Mouse (Mus musculus) gastrocnemius, postnatal 14 days (tissue): ENCODE results near the gene Nxph1. TPM values are rescaled to one million over a fixed set of nuclear protein-coding genes. Genes with fewer than 3 reads are reported as not detected.
A peak's percentile ranks its signal among the peaks of the same experiment; 100 is the strongest.

ENCODE experiments used
- DNase-seq: peaks from one replicate; pipeline ENCODE4 v3.0.0; 2021; ENCODE audit warnings: mixed read lengths
- intact Hi-C: fragments of 180-260 bp; cut with DNase I; formaldehyde crosslinking; loops from one replicate; pipeline ENCODE4 v1.15.1; 2025; ENCODE audit warnings: low total_unique reads
- long read RNA-seq, 2 experiments: library from polyadenylated mRNA; stranded (forward); transcript quantifications; one replicate each; pipeline ENCODE4 v2.0.0; 2021
- total RNA-seq, 2 experiments: library from RNA; stranded (reverse); gene quantifications; 2 replicates each; pipeline ENCODE4 v1.2.3; 2021

Nxph1 gene
- total RNA-seq, result not detected
- long read RNA-seq, experiment 1, result 0 reads
- long read RNA-seq, experiment 2, result 0 reads

- no peak for DNase-seq
- intact Hi-C loops, result no loop called here
These were observed at the start of gene Nxph1 for GRCm38 (mm10) chr6:8948131-8948470. Nxph1 (plus strand) TSS chr6:8948431.

GRCm38 (mm10) chr6:8900021-8900728 lies 48.1 kb upstream of the Nxph1 start:
- DNase-seq, result no peak
- intact Hi-C loops, result no loop called here

- DNase-seq, result no peak
- intact Hi-C loops, result no loop called here
These were observed 47.5 kb upstream of the Nxph1 start for GRCm38 (mm10) chr6:8900729-8901122.

GRCm38 (mm10) chr6:8907917-8908316 lies 40.3 kb upstream of the Nxph1 start:
- intact Hi-C loops, result no loop called here
- no peak for DNase-seq

GRCm38 (mm10) chr6:8913404-8913803 lies 34.8 kb upstream of the Nxph1 start:
- intact Hi-C loops, result no loop called here
- DNase-seq, result no peak

- intact Hi-C loops, result no loop called here
- DNase-seq, result no peak
These were observed 33.5 kb upstream of the Nxph1 start for GRCm38 (mm10) chr6:8914682-8915081.

- DNase-seq, result no peak
These were observed 23.8 kb upstream of the Nxph1 start for GRCm38 (mm10) chr6:8924481-8924880.

GRCm38 (mm10) chr6:8935241-8935640 lies 13.0 kb upstream of the Nxph1 start:
- intact Hi-C loops, result no loop called here
- no peak for DNase-seq

More at GRCm38 (mm10) chr6:8924481-8924880, 23.8 kb upstream of the Nxph1 start:
- intact Hi-C loops, result no loop called here

GRCm38 (mm10) chr6:8935705-8936104 lies 12.5 kb upstream of the Nxph1 start:
- DNase-seq, result no peak
- intact Hi-C loops, result no loop called here

- no peak for DNase-seq
- intact Hi-C loops, result no loop called here
These were observed 12.1 kb upstream of the Nxph1 start for GRCm38 (mm10) chr6:8936168-8936567.

GRCm38 (mm10) chr6:8948471-8949411 lies 510 bp downstream of the Nxph1 start:
- peak; percentile 41 for DNase-seq
- intact Hi-C loops, result no loop called here

- DNase-seq, result no peak
- intact Hi-C loops, result no loop called here
These were observed 1.5 kb downstream of the Nxph1 start for GRCm38 (mm10) chr6:8949665-8950201.

- DNase-seq, result no peak
- intact Hi-C loops, result no loop called here
These were observed 2.5 kb downstream of the Nxph1 start for GRCm38 (mm10) chr6:8950611-8951325.

GRCm38 (mm10) chr6:8951326-8951695 lies 3.1 kb downstream of the Nxph1 start:
- no peak for DNase-seq
- intact Hi-C loops, result no loop called here

- DNase-seq, result no peak
- intact Hi-C loops, result no loop called here
These were observed 3.8 kb downstream of the Nxph1 start for GRCm38 (mm10) chr6:8951884-8952590.

GRCm38 (mm10) chr6:8955817-8956529 lies 7.7 kb downstream of the Nxph1 start:
- DNase-seq, result no peak
- intact Hi-C loops, result no loop called here

GRCm38 (mm10) chr6:8956743-8957528 lies 8.7 kb downstream of the Nxph1 start:
- intact Hi-C loops, result no loop called here
- DNase-seq, result no peak

- intact Hi-C loops, result no loop called here
- DNase-seq, result peak; percentile 16
These were observed 9.3 kb downstream of the Nxph1 start for GRCm38 (mm10) chr6:8957529-8957887.
